Mouse (Mus musculus): Measurements from ENCODE around the gene Smap2. TPM values are rescaled to one million over a fixed set of nuclear protein-coding genes. Genes with fewer than 3 reads are reported as not detected.

Smap2 gene
- polyA plus RNA-seq, 1 experiment from 2014 or later, result 43.4 TPM

GRCm38 (mm10) chr4:120969382-120970146, 47.5 kb downstream of the Smap2 start:
- H3K9ac ChIP-seq (replicated peaks), result no peak overlapping the region
- no peak overlapping the region for H3K27ac ChIP-seq (replicated peaks)
- no peak for ATAC-seq (ENCODE audit: low FRiP score)
- H3K9me3 ChIP-seq (replicated peaks), result no peaks in the 10 kb centered on the region
- peaks cover 62% of the 10 kb centered on the region for H3K36me3 ChIP-seq
- no peaks in the 10 kb centered on the region for H3K27me3 ChIP-seq (replicated peaks)
- no peak overlapping the region for H3K4me2 ChIP-seq
- H3K4me3 ChIP-seq (replicated peaks), result no peak overlapping the region
- 88% methylated on average over 5 of the region's 5 CpGs for WGBS
- H3K4me1 ChIP-seq, result no peaks in the 10 kb centered on the region

GRCm38 (mm10) chr4:120968486-120968885, 48.6 kb downstream of the Smap2 start:
- no peaks in the 10 kb centered on the region for H3K4me1 ChIP-seq
- peaks cover 53% of the 10 kb centered on the region for H3K36me3 ChIP-seq
- no peaks in the 10 kb centered on the region for H3K27me3 ChIP-seq (replicated peaks)
- H3K27ac ChIP-seq (replicated peaks), result no peak overlapping the region
- no peak for ATAC-seq (ENCODE audit: low FRiP score)
- H3K4me3 ChIP-seq (replicated peaks), result no peak overlapping the region
- no peak overlapping the region for H3K9ac ChIP-seq (replicated peaks)
- H3K9me3 ChIP-seq (replicated peaks), result no peaks in the 10 kb centered on the region
- 93% methylated on average over 9 of the region's 9 CpGs for WGBS
- no peak overlapping the region for H3K4me2 ChIP-seq

- Histone ChIP-seq H3K4me1 (peaks cover 11% of the 10 kb centered on the region), H3K36me3 (no peaks in the 10 kb centered on the region), H3K4me2 (no peak overlapping the region), H3K27ac (replicated peaks) (no peak overlapping the region), H3K27me3 (replicated peaks) (no peaks in the 10 kb centered on the region), H3K9ac (replicated peaks) (no peak overlapping the region), H3K4me3 (replicated peaks) (no peak overlapping the region), H3K9me3 (replicated peaks) (no peaks in the 10 kb centered on the region)
- WGBS, result 96% methylated on average over 1 of the region's 1 CpGs
- no peak for ATAC-seq (ENCODE audit: low FRiP score)
Observed at GRCm38 (mm10) chr4:120955586-120955985, 61.5 kb downstream of the Smap2 start.

GRCm38 (mm10) chr4:120953667-120954066, 63.4 kb downstream of the Smap2 start:
- 44% methylated on average over 1 of the region's 1 CpGs for WGBS
- H3K9me3 ChIP-seq (replicated peaks), result no peaks in the 10 kb centered on the region
- no peak overlapping the region for H3K4me3 ChIP-seq (replicated peaks)
- no peak overlapping the region for H3K9ac ChIP-seq (replicated peaks)
- no peaks in the 10 kb centered on the region for H3K36me3 ChIP-seq
- H3K4me2 ChIP-seq, result no peak overlapping the region
- peaks cover 11% of the 10 kb centered on the region for H3K4me1 ChIP-seq
- no peak for ATAC-seq (ENCODE audit: low FRiP score)
- no peaks in the 10 kb centered on the region for H3K27me3 ChIP-seq (replicated peaks)
- no peak overlapping the region for H3K27ac ChIP-seq (replicated peaks)

- H3K27me3 ChIP-seq (replicated peaks), result no peaks in the 10 kb centered on the region
- 75% methylated on average over 4 of the region's 4 CpGs for WGBS
- no peak overlapping the region for H3K4me3 ChIP-seq (replicated peaks)
- H3K9me3 ChIP-seq (replicated peaks), result no peaks in the 10 kb centered on the region
- H3K9ac ChIP-seq (replicated peaks), result no peak overlapping the region
- no peak overlapping the region for H3K4me2 ChIP-seq
- no peaks in the 10 kb centered on the region for H3K36me3 ChIP-seq
- H3K27ac ChIP-seq (replicated peaks), result no peak overlapping the region
- H3K4me1 ChIP-seq, result peaks cover 11% of the 10 kb centered on the region
- ATAC-seq (ENCODE audit: low FRiP score), result no peak
Observed at GRCm38 (mm10) chr4:120953038-120953437, 64.0 kb downstream of the Smap2 start.

GRCm38 (mm10) chr4:120952163-120952562, 64.9 kb downstream of the Smap2 start:
- peak; percentile 15; the same call in 1 of the 2 replicates for ATAC-seq (ENCODE audit: low FRiP score)
- WGBS, result 49% methylated on average over 6 of the region's 6 CpGs
- H3K27ac ChIP-seq (replicated peaks), result peak overlapping the region; percentile 86

GRCm38 (mm10) chr4:120951428-120951973, 65.5 kb downstream of the Smap2 start, which contains the start of gene Zfp69:
Gene Zfp69 (minus strand): TSS chr4:120951699.
- peaks cover 11% of the 10 kb centered on the region for H3K4me1 ChIP-seq
- H3K9ac ChIP-seq (replicated peaks), result peak within 1 kb of the TSS; percentile 67
- WGBS, result under 1% methylated on average over 53 of the region's 60 CpGs
- peak; percentile 98 for ATAC-seq (ENCODE audit: low FRiP score)
- H3K36me3 ChIP-seq, result peaks cover 6% of the 10 kb centered on the region; the same call in 1 of the 2 replicates
- H3K27me3 ChIP-seq (replicated peaks), result no peaks in the 10 kb centered on the region
- peak within 1 kb of the TSS; percentile 68 for H3K4me3 ChIP-seq (replicated peaks)
- H3K27ac ChIP-seq (replicated peaks), result peak within 1 kb of the TSS; percentile 86
- peak within 1 kb of the TSS; percentile 75 for H3K4me2 ChIP-seq
- H3K9me3 ChIP-seq (replicated peaks), result no peaks in the 10 kb centered on the region

More at GRCm38 (mm10) chr4:120952163-120952562, 64.9 kb downstream of the Smap2 start:
- Histone ChIP-seq H3K4me1 (peaks cover 11% of the 10 kb centered on the region), H3K9me3 (replicated peaks) (no peaks in the 10 kb centered on the region), H3K27me3 (replicated peaks) (no peaks in the 10 kb centered on the region), H3K4me3 (replicated peaks) (peak overlapping the region; percentile 68), H3K36me3 (no peaks in the 10 kb centered on the region), H3K9ac (replicated peaks) (peak overlapping the region; percentile 67), H3K4me2 (peak overlapping the region; percentile 75)

GRCm38 (mm10) chr4:120950763-120951427, 66.2 kb downstream of the Smap2 start:
- WGBS, result 5% methylated on average over 20 of the region's 20 CpGs
- peak overlapping the region; percentile 67 for H3K9ac ChIP-seq (replicated peaks)
- peaks cover 9% of the 10 kb centered on the region; the same call in 1 of the 2 replicates for H3K36me3 ChIP-seq
- ATAC-seq (ENCODE audit: low FRiP score), result 0 out of 2 replicates have a peak, but pooled peaks have one; percentile 14
- H3K27me3 ChIP-seq (replicated peaks), result no peaks in the 10 kb centered on the region
- peak overlapping the region; percentile 86 for H3K27ac ChIP-seq (replicated peaks)
- H3K4me3 ChIP-seq (replicated peaks), result peak overlapping the region; percentile 68
- peaks cover 11% of the 10 kb centered on the region for H3K4me1 ChIP-seq
- H3K4me2 ChIP-seq, result peak overlapping the region; percentile 75
- no peaks in the 10 kb centered on the region for H3K9me3 ChIP-seq (replicated peaks)

GRCm38 (mm10) chr4:120948938-120949337, 68.1 kb downstream of the Smap2 start:
- Histone ChIP-seq H3K27ac (replicated peaks) (no peak overlapping the region), H3K9me3 (replicated peaks) (no peaks in the 10 kb centered on the region), H3K4me2 (no peak overlapping the region), H3K27me3 (replicated peaks) (no peaks in the 10 kb centered on the region), H3K4me1 (peaks cover 11% of the 10 kb centered on the region), H3K4me3 (replicated peaks) (no peak overlapping the region), H3K36me3 (peaks cover 9% of the 10 kb centered on the region; the same call in 1 of the 2 replicates), H3K9ac (replicated peaks) (no peak overlapping the region)
- ATAC-seq (ENCODE audit: low FRiP score), result no peak
- 80% methylated on average over 3 of the region's 3 CpGs for WGBS

- no peaks in the 10 kb centered on the region; the same call in 1 of the 2 replicates for H3K9me3 ChIP-seq (replicated peaks)
- H3K9ac ChIP-seq (replicated peaks), result no peak overlapping the region
- no peaks in the 10 kb centered on the region for H3K4me1 ChIP-seq
- no peak overlapping the region for H3K4me3 ChIP-seq (replicated peaks)
- no peak for ATAC-seq (ENCODE audit: low FRiP score)
- no peaks in the 10 kb centered on the region for H3K27me3 ChIP-seq (replicated peaks)
- H3K36me3 ChIP-seq, result peaks cover 10% of the 10 kb centered on the region; the same call in 1 of the 2 replicates
- H3K27ac ChIP-seq (replicated peaks), result no peak overlapping the region
- H3K4me2 ChIP-seq, result no peak overlapping the region
- 97% methylated on average over 3 of the region's 3 CpGs for WGBS
Observed at GRCm38 (mm10) chr4:120935006-120935405, 82.0 kb downstream of the Smap2 start.

- ATAC-seq (ENCODE audit: low FRiP score), result no peak
- Histone ChIP-seq H3K4me2 (no peak overlapping the region), H3K9me3 (replicated peaks) (no peaks in the 10 kb centered on the region; the same call in 1 of the 2 replicates), H3K27ac (replicated peaks) (no peak overlapping the region), H3K36me3 (peaks cover 10% of the 10 kb centered on the region; the same call in 1 of the 2 replicates), H3K4me3 (replicated peaks) (no peak overlapping the region), H3K9ac (replicated peaks) (no peak overlapping the region), H3K27me3 (replicated peaks) (no peaks in the 10 kb centered on the region), H3K4me1 (no peaks in the 10 kb centered on the region)
- WGBS, result 94% methylated on average over 18 of the region's 18 CpGs
Observed at GRCm38 (mm10) chr4:120930736-120931135, 86.3 kb downstream of the Smap2 start.
